Mouse (Mus musculus) ES-Bruce4 (cell line): Measurements from ENCODE around the gene Tenm3.

Source experiments
- EP300 ChIP-seq: IDR thresholded peaks from 2 replicates; pipeline ENCODE4 v1.6.1; 2011; ENCODE audit warnings: low read depth, low read length; ENCODE audit not compliant: insufficient read depth
- POLR2A ChIP-seq: IDR thresholded peaks from one replicate; pipeline ENCODE4 v1.8.1; 2011; ENCODE audit warnings: low read length; ENCODE audit not compliant: insufficient read depth

DNA sequence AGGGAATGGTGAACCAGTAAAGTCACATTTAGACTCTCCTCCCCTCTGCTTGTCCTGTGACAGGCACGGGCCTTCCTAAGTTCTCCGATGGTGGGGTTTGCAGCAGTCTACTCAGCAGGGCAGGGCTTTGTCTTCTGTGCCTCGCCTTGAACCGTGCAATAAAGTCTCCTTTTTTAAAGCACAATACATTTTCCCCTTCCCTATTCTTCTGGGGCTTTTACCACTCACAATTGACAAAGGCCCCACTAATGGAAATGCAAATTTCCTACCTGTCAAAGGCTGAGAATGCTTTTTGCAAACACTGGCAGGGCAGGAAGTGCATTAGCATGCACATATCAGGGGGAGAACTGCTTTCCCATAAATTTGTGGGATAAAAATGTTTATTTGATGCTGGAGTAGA is 664.8 kb downstream of the Tenm3 start:
- peak; percentile 58; the same call in 1 of the 2 replicates for TF ChIP-seq EP300
- no peak for TF ChIP-seq POLR2A
